Mouse (Mus musculus) cerebellum, postnatal 4 days (tissue): Measurements from ENCODE around the gene Eaf2.

ENCODE experiments used
- DNase-seq, 2 experiments: peaks; one replicate each; pipeline ENCODE4 v3.0.0; 2022; ENCODE audit warnings: low spot score in 2 of 2, mixed read lengths in 1 of 2

The Eaf2 gene

GRCm38 (mm10) chr16:36874583-36875275 is at the start of gene Eaf2, which contains the start of gene Golgb1:
Gene Eaf2 (minus strand): TSS chr16:36875003.
Gene Golgb1 (plus strand): TSS chr16:36875140.
- peak; percentile 73 to 90 for DNase-seq

GRCm38 (mm10) chr16:36924312-36924711 is 49.5 kb upstream of the Eaf2 start:
- no peak for DNase-seq

GRCm38 (mm10) chr16:36921980-36922379 is 47.2 kb upstream of the Eaf2 start:
- DNase-seq: no peak

GRCm38 (mm10) chr16:36921067-36921613 is 46.3 kb upstream of the Eaf2 start:
- no peak for DNase-seq

- DNase-seq: no peak
These were observed 45.6 kb upstream of the Eaf2 start for GRCm38 (mm10) chr16:36920410-36920809.

GRCm38 (mm10) chr16:36918505-36918904 is 43.7 kb upstream of the Eaf2 start:
- no peak for DNase-seq

GRCm38 (mm10) chr16:36914195-36914594 is 39.4 kb upstream of the Eaf2 start:
- DNase-seq: no peak

- DNase-seq: no peak
These were observed 37.5 kb upstream of the Eaf2 start for GRCm38 (mm10) chr16:36912311-36912710.

GRCm38 (mm10) chr16:36911909-36912308 is 37.1 kb upstream of the Eaf2 start:
- DNase-seq: no peak

GRCm38 (mm10) chr16:36903156-36903555 is 28.4 kb upstream of the Eaf2 start:
- DNase-seq: no peak

GRCm38 (mm10) chr16:36896712-36897111 is 21.9 kb upstream of the Eaf2 start:
- no peak for DNase-seq

GRCm38 (mm10) chr16:36893317-36893716 is 18.5 kb upstream of the Eaf2 start:
- no peak for DNase-seq

- no peak for DNase-seq
These were observed 16.6 kb upstream of the Eaf2 start for GRCm38 (mm10) chr16:36891415-36891814.

- DNase-seq: no peak
These were observed 15.8 kb upstream of the Eaf2 start for GRCm38 (mm10) chr16:36890559-36890958.

GRCm38 (mm10) chr16:36887546-36887945 is 12.7 kb upstream of the Eaf2 start:
- DNase-seq: no peak

- no peak for DNase-seq
These were observed 11.1 kb upstream of the Eaf2 start for GRCm38 (mm10) chr16:36885912-36886311.

GRCm38 (mm10) chr16:36884881-36885280 is 10.1 kb upstream of the Eaf2 start:
- peak; percentile 29 to 54 for DNase-seq

- no peak for DNase-seq
These were observed 8.0 kb upstream of the Eaf2 start for GRCm38 (mm10) chr16:36882737-36883343.

GRCm38 (mm10) chr16:36877316-36877715 is 2.5 kb upstream of the Eaf2 start:
- DNase-seq: no peak

GRCm38 (mm10) chr16:36875276-36875851 is 561 bp upstream of the Eaf2 start:
- DNase-seq: peak in 1 of 2 experiments; percentile 26

- DNase-seq: no peak
These were observed 5.4 kb downstream of the Eaf2 start for GRCm38 (mm10) chr16:36869442-36869841.

- DNase-seq: no peak
These were observed 11.2 kb downstream of the Eaf2 start for GRCm38 (mm10) chr16:36863585-36863984.

- no peak for DNase-seq
These were observed 23.6 kb downstream of the Eaf2 start for GRCm38 (mm10) chr16:36851202-36851601.
